Mouse (Mus musculus) kidney, postnatal 0 days (tissue): ENCODE results near the gene Dpp4. TPM values are rescaled to one million over a fixed set of nuclear protein-coding genes. Genes with fewer than 3 reads are reported as not detected.

Experiments
- ATAC-seq: fragments of 200-750 bp; cut with Nextera tagmentation; replicated peaks from 2 replicates; pipeline ENCODE4 v1.8.0; 2017; ENCODE audit warnings: low read depth, moderate number of reproducible peaks, moderate TSS enrichment, moderate library complexity; ENCODE audit not compliant: low FRiP score
- DNase-seq: peaks from one replicate; pipeline ENCODE4 v3.0.0-alpha.2; 2016; ENCODE audit warnings: low spot score
- H3K27ac ChIP-seq: fragments of 300-500 bp; sonication (generic); 2 replicates; pipeline ENCODE4 v1.5.1; 2014; ENCODE audit warnings: mild to moderate bottlenecking
- H3K27me3 ChIP-seq: fragments of 300-500 bp; sonication (generic); 2 replicates; pipeline ENCODE4 v1.6.1; 2014; ENCODE audit warnings: low read length, mixed read lengths; ENCODE audit not compliant: insufficient read depth
- H3K36me3 ChIP-seq: fragments of 300-500 bp; sonication (generic); 2 replicates; pipeline ENCODE4 v1.6.1; 2014; ENCODE audit warnings: low read length, mixed read lengths; ENCODE audit not compliant: insufficient read depth
- H3K4me1 ChIP-seq: fragments of 300-500 bp; sonication (generic); replicated peaks from 2 replicates; pipeline ENCODE4 v1.6.1; 2014; ENCODE audit warnings: antibody characterized with exemption, low read length, mixed read lengths; ENCODE audit not compliant: insufficient read depth
- H3K4me2 ChIP-seq: fragments of 300-500 bp; sonication (generic); 2 replicates; pipeline ENCODE4 v1.6.1; 2014; ENCODE audit warnings: mild to moderate bottlenecking, low read length, moderate library complexity, mixed read lengths
- H3K4me3 ChIP-seq: fragments of 300-500 bp; sonication (generic); replicated peaks from 2 replicates; pipeline ENCODE4 v1.5.1; 2014; ENCODE audit warnings: low read depth, low read length
- H3K9ac ChIP-seq: fragments of 300-500 bp; sonication (generic); 2 replicates; pipeline ENCODE4 v1.6.1; 2014; ENCODE audit warnings: low read depth, low read length
- H3K9me3 ChIP-seq: fragments of 300-500 bp; sonication (generic); replicated peaks from 2 replicates; pipeline ENCODE4 v1.6.1; 2016; ENCODE audit warnings: low read length, inconsistent platforms, mixed read lengths
- CTCF ChIP-seq: IDR thresholded peaks from 2 replicates; pipeline ENCODE4 v1.5.1; 2016; ENCODE audit warnings: antibody characterized with exemption, low read depth, mild to moderate bottlenecking, moderate library complexity
- WGBS: fragments of 180-500 bp; shearing (Covaris S2); extraction: QIAGEN DNeasy Blood & Tissue Kit; methylation state at CpG from one replicate; pipeline ENCODE4 v1.1.7; 2014; 5-methylcytosine and 5-hydroxymethylcytosine counted together
- polyA plus RNA-seq: library from polyadenylated mRNA; unstranded; fragments of >200 nt; fragmentation: Nextera tagmentation; extraction: Ambion mirVana; gene quantifications from 2 replicates; pipeline ENCODE4 v1.2.1, GENCODE M21; 2015

Dpp4 gene
- polyA plus RNA-seq, 1 experiment from 2014 or later, result 87.8 TPM

DNA sequence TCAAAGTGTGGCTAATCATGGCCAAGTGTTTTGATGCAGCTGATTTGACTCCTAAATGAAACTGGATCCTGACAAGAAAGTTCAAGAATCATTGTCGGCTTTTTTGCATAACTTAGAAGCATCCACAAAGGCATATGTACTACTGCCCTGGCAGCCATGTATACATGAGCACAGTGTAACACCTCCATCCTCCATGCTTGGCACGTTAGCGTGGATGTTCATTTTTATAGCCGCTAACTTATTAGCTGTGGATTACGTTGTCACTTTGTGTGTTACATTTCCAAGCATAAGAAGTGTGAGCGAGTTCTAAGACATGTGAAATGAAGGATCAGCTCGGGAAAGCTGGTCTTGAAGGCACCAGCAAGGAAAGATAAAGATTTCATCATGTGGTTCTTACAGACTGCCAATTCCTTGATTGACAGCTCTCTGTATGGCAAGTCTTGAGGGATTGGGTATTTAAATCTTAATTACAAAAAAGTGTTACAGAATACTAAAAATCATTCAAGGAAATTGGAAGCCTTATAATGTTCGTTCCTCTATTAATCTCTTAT is 19.3 kb upstream of the Dpp4 start:
- WGBS, result 86% methylated on average over 8 of the region's 8 CpGs
- Histone ChIP-seq H3K36me3 (no peaks in the 10 kb centered on the region), H3K4me1 (no peaks in the 10 kb centered on the region), H3K9me3 (no peaks in the 10 kb centered on the region), H3K27ac (no peak overlapping the region), H3K27me3 (no peaks in the 10 kb centered on the region), H3K9ac (no peak overlapping the region), H3K4me3 (no peak overlapping the region), H3K4me2 (no peak overlapping the region)
- DNase-seq (no peak), ATAC-seq (no peak)
- no peak for TF ChIP-seq CTCF

DNA sequence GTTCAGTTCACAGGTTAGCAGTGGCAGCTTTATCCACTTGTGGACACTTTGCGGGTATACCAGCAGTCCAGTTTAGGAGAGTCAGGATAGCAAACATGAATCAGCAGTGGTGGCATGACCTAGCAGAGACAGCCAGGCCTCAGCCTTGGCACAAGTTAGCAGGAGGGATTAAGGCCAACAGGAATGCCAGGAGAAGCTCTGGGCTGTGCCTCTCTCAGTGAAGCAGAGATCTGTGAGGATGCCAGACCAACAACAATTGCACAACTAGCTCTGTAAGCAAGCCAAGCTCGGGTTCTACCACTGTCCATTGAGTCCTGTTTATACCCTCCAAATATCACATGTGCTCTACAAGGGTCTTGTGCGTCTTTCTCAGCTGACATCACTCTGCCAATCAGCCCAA is 13.9 kb upstream of the Dpp4 start:
- no peaks in the 10 kb centered on the region for H3K27me3 ChIP-seq
- no peak for TF ChIP-seq CTCF
- H3K4me3 ChIP-seq, result no peak overlapping the region
- no peaks in the 10 kb centered on the region for H3K4me1 ChIP-seq
- no peak for ATAC-seq
- H3K9me3 ChIP-seq, result no peaks in the 10 kb centered on the region
- no peak for DNase-seq
- H3K4me2 ChIP-seq, result no peak overlapping the region
- H3K36me3 ChIP-seq, result no peaks in the 10 kb centered on the region
- 88% methylated on average over 3 of the region's 3 CpGs for WGBS
- H3K9ac ChIP-seq, result no peak overlapping the region
- no peak overlapping the region for H3K27ac ChIP-seq

DNA sequence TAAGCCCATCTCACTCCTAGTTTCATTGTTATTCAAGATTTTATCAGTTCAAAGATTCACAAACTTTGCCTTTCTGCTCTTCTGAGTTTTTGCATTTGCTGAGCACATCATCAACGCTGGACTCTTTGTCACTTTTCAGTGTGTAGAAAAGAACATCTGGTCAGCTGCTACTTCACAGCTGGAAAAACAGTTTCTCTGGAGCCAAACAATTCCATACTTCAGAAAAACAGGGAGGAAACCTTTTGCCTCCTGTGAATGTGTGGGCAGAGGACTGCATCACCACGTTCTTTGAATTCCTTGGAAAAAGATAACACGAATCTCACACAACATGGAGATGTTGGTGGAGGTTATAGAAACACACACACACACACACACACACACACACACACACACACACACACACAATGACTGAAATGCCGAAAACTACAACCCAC is 11.3 kb upstream of the Dpp4 start:
- Histone ChIP-seq H3K4me1 (no peaks in the 10 kb centered on the region), H3K9me3 (no peaks in the 10 kb centered on the region), H3K27ac (peak overlapping the region; percentile 19; the same call in 1 of the 2 replicates), H3K4me2 (no peak overlapping the region), H3K27me3 (no peaks in the 10 kb centered on the region), H3K36me3 (no peaks in the 10 kb centered on the region), H3K9ac (no peak overlapping the region), H3K4me3 (no peak overlapping the region)
- DNase-seq (peak; percentile 64), ATAC-seq (no peak; the same call in 1 of the 2 replicates)
- WGBS, result 34% methylated on average over 4 of the region's 4 CpGs
- TF ChIP-seq CTCF, result no peak

DNA sequence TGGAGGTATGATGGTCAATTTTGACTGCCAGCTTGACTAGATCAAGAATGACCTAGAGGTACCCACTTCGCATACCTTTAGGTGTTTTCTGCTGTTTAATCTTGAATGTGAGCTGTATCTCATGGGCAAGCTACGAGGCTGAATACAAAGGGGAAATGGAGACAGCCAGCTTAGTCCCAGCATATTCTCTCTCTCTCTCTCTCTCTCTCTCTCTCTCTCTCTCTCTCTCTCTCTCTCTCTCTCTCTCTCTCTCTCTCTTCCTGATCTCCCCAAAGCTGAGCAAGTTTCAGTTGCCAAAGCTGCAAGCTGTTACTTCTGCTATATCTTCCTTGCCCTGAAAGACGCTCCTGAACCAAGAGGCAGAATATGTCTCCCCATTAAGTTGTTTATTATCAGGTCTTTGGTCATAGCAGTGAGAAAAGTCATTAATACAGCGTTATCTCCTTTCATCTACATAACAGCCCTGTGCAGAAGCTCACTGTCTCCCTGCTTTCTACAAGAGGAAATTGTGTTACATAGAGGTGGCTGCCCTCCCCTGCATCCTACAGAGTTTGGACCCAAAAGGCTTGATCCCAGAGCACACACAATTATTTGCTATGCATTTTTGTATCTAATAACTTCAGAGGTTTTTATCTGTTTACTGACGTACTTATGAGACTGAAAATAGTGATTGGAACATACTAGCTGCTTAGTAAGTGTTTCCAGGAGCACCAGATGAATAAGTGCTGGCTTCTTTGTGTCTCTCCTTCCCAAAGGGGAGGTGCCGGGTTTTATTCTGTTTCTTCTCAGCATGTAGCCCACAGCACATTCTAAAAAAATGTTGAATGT is 10.7 kb upstream of the Dpp4 start:
- no peak for TF ChIP-seq CTCF
- Histone ChIP-seq H3K9me3 (no peaks in the 10 kb centered on the region), H3K4me1 (no peaks in the 10 kb centered on the region), H3K27me3 (no peaks in the 10 kb centered on the region), H3K27ac (peak overlapping the region; percentile 19; the same call in 1 of the 2 replicates), H3K9ac (no peak overlapping the region), H3K4me3 (no peak overlapping the region), H3K36me3 (no peaks in the 10 kb centered on the region), H3K4me2 (no peak overlapping the region)
- DNase-seq (no peak), ATAC-seq (no peak)
- WGBS, result 67% methylated on average over 6 of the region's 6 CpGs

DNA sequence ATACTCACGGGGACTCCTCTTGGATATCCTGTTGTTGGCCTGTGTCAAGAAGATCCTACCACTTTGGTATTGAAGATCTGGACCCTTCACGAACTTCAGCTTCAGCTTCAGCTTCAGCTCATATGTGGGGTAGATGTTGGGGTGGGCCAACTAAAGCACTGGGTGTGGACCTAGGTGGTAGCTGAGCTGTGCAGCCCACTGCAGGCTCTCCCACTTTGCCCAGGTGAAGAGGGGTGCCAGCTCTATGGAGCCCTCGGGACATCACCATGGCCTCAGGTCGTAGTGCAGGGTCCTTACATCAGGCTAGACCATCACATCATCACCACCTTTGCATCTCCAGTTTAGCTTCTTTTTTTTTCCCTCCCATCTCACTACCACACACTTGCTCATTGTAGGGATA is 9.2 kb upstream of the Dpp4 start:
- 94% methylated on average over 4 of the region's 4 CpGs for WGBS

DNA sequence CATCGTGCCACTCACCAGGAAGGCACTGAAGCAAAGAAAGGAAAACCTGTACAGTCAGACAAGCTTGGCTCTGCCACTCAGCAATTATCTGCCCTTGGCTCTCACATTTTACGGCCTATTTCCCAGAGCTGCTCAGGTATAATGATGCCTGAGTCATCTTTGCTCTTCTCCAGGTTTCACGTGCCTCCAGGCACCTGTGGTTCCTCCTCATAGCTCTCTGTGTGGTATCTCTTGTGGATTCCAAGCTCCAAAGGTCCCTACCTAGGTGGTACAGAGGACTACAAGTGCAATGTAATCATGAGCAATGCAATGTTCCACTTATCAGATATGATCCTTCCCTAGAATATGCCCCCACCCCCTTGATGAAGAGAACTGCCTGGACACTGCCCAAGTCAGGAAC is 8.0 kb upstream of the Dpp4 start:
- H3K4me2 ChIP-seq, result no peak overlapping the region
- TF ChIP-seq CTCF, result no peak
- H3K4me3 ChIP-seq, result no peak overlapping the region
- H3K4me1 ChIP-seq, result no peaks in the 10 kb centered on the region
- no peaks in the 10 kb centered on the region for H3K36me3 ChIP-seq
- no peaks in the 10 kb centered on the region for H3K9me3 ChIP-seq
- ATAC-seq (peak; percentile 73), DNase-seq (no peak)
- no peak overlapping the region; the same call in 1 of the 2 replicates for H3K27ac ChIP-seq
- no peaks in the 10 kb centered on the region for H3K27me3 ChIP-seq
- H3K9ac ChIP-seq, result no peak overlapping the region
- 57% methylated on average over 3 of the region's 3 CpGs for WGBS

More for the DNA sequence above, 9.2 kb upstream of the Dpp4 start:
- Histone ChIP-seq H3K9me3 (no peaks in the 10 kb centered on the region), H3K4me2 (no peak overlapping the region), H3K27me3 (no peaks in the 10 kb centered on the region), H3K4me1 (no peaks in the 10 kb centered on the region), H3K9ac (no peak overlapping the region), H3K36me3 (no peaks in the 10 kb centered on the region), H3K4me3 (no peak overlapping the region), H3K27ac (no peak overlapping the region)
- DNase-seq, result no peak
- ATAC-seq, result no peak
- TF ChIP-seq CTCF, result no peak
